16 mouse cellular contexts compared by ENCODE assay signal in genomic region chr5:137966492-137966891, GRCm38 (mm10). TPM values are rescaled to one million over a fixed set of nuclear protein-coding genes. Genes with fewer than 3 reads are reported as not detected.
DNase-seq lines count a peak whose midpoint lies in the region; ATAC-seq and TF ChIP-seq lines count a peak whose summit lies in the region.
"Had no signal": no experiment of that assay in that cellular context is flagged by ENCODE, and none has a peak within 500 bp of the region (broad histone marks: within the 10 kb centered on the region; RNA-seq: fewer than 3 reads in every experiment).

No protein-coding gene starts in this region.

- H3K4me3 ChIP-seq in midbrain, embryonic 14.5 days (replicated peaks; ENCODE audit: low read depth, low read length): no peak overlapping the region
- no peak overlapping the region for H3K4me3 ChIP-seq in midbrain, embryonic 10.5 days
- no peak overlapping the region for H3K4me3 ChIP-seq in limb, embryonic 14.5 days (replicated peaks; ENCODE audit: low read length)
- no peak overlapping the region for H3K4me3 ChIP-seq in lung, postnatal 0 days (ENCODE audit: low read depth, low read length)
- no peak overlapping the region for H3K4me3 ChIP-seq in liver, embryonic 12.5 days
- H3K4me3 ChIP-seq: liver, embryonic 15.5 days had no signal

- H3K36me3 ChIP-seq in midbrain, embryonic 14.5 days (ENCODE audit: control insufficient read depth, insufficient read depth, low read length): no peaks in the 10 kb centered on the region
- H3K36me3 ChIP-seq in midbrain, embryonic 10.5 days: no peaks in the 10 kb centered on the region
- H3K36me3 ChIP-seq in limb, embryonic 14.5 days (ENCODE audit: control insufficient read depth, insufficient read depth, low read length): no peaks in the 10 kb centered on the region
- no peaks in the 10 kb centered on the region for H3K36me3 ChIP-seq in lung, postnatal 0 days (ENCODE audit: insufficient read depth, low read length)
- H3K36me3 ChIP-seq in liver, embryonic 12.5 days: no peaks in the 10 kb centered on the region
- H3K36me3 ChIP-seq: liver, embryonic 15.5 days had no signal

- no peak overlapping the region for H3K4me2 ChIP-seq in midbrain, embryonic 14.5 days (ENCODE audit: low read length)
- H3K4me2 ChIP-seq in limb, embryonic 14.5 days (replicated peaks; ENCODE audit: low read depth, low read length, severe bottlenecking): no peak overlapping the region
- no peak overlapping the region for H3K4me2 ChIP-seq in lung, postnatal 0 days (replicated peaks; ENCODE audit: low read depth, low read length)
- H3K4me2 ChIP-seq in liver, embryonic 12.5 days: no peak overlapping the region
- H3K4me2 ChIP-seq: liver, embryonic 15.5 days had no signal

- no peak for TF ChIP-seq POLR2A in limb, embryonic 14.5 days (IDR thresholded peaks at IDR 0.05; ENCODE audit: borderline replicate concordance, extremely low read depth, insufficient read depth, insufficient read length)

- no peaks in the 10 kb centered on the region for H3K4me1 ChIP-seq in midbrain, embryonic 14.5 days (ENCODE audit: control insufficient read depth, insufficient read depth, low read length)
- peaks cover 6% of the 10 kb centered on the region; the same call in 1 of the 2 replicates for H3K4me1 ChIP-seq in midbrain, embryonic 10.5 days
- no peaks in the 10 kb centered on the region for H3K4me1 ChIP-seq in limb, embryonic 14.5 days (ENCODE audit: control insufficient read depth, insufficient read depth, low read length)
- H3K4me1 ChIP-seq in lung, postnatal 0 days (ENCODE audit: insufficient read depth, low read depth, low read length): no peaks in the 10 kb centered on the region
- H3K4me1 ChIP-seq in liver, embryonic 12.5 days: no peaks in the 10 kb centered on the region
- H3K4me1 ChIP-seq: liver, embryonic 15.5 days had no signal

- TF ChIP-seq CTCF in lung, postnatal 0 days (IDR thresholded peaks at IDR 0.05): no peak

- DNase-seq in cerebellum, adult 18-20 months: peak; percentile 3 to 11
- peak; percentile 3 for DNase-seq in midbrain, embryonic 14.5 days
- no peak for DNase-seq in midbrain, embryonic 10.5 days (ENCODE audit: low spot score)
- DNase-seq in layer of hippocampus, adult 18-20 months (ENCODE audit: low spot score in 2 of 2): peak; percentile 11 to 70
- DNase-seq in limb, embryonic 14.5 days (ENCODE audit: low spot score): peak; percentile 56
- no peak for DNase-seq in lung, postnatal 0 days (ENCODE audit: low spot score)
- DNase-seq: gastrocnemius, postnatal 25 days; thymus, postnatal 25 days had no signal

- ATAC-seq in cerebellum, adult (ENCODE audit: insufficient number of reproducible peaks, low FRiP score, low TSS enrichment): no peak
- ATAC-seq in midbrain, embryonic 14.5 days (ENCODE audit: low FRiP score, low TSS enrichment): no peak
- peak; percentile 50; the same call in 1 of the 2 replicates for ATAC-seq in limb, embryonic 14.5 days (ENCODE audit: low FRiP score, low read depth)
- no peak for ATAC-seq in lung, postnatal 0 days
- ATAC-seq in liver, embryonic 12.5 days: no peak
- ATAC-seq: inflammation-experienced regulatory T-cells, adult 6 months had no signal

- H3K27ac ChIP-seq in midbrain, embryonic 14.5 days (replicated peaks; ENCODE audit: low read depth, low read length): no peak overlapping the region
- H3K27ac ChIP-seq in midbrain, embryonic 10.5 days (replicated peaks): no peak overlapping the region
- no peak overlapping the region for H3K27ac ChIP-seq in limb, embryonic 14.5 days (replicated peaks; ENCODE audit: low read depth, low read length)
- no peak overlapping the region for H3K27ac ChIP-seq in lung, postnatal 0 days (ENCODE audit: low read length)
- no peak overlapping the region for H3K27ac ChIP-seq in liver, embryonic 12.5 days
- H3K27ac ChIP-seq: liver, embryonic 15.5 days; macrophage had no signal

- no peaks in the 10 kb centered on the region for H3K9me3 ChIP-seq in midbrain, embryonic 14.5 days (ENCODE audit: control insufficient read depth, low read length)
- H3K9me3 ChIP-seq in midbrain, embryonic 10.5 days (replicated peaks): no peaks in the 10 kb centered on the region
- H3K9me3 ChIP-seq in limb, embryonic 14.5 days (ENCODE audit: control insufficient read depth, low read length): no peaks in the 10 kb centered on the region
- H3K9me3 ChIP-seq in lung, postnatal 0 days (ENCODE audit: low read length): no peaks in the 10 kb centered on the region
- H3K9me3 ChIP-seq in liver, embryonic 12.5 days (replicated peaks): no peaks in the 10 kb centered on the region
- H3K9me3 ChIP-seq: liver, embryonic 15.5 days had no signal

- H3K27me3 ChIP-seq in midbrain, embryonic 14.5 days (ENCODE audit: control insufficient read depth, insufficient read depth, low read length): no peaks in the 10 kb centered on the region
- H3K27me3 ChIP-seq in midbrain, embryonic 10.5 days (ENCODE audit: low read depth, poor library complexity, severe bottlenecking): no peaks in the 10 kb centered on the region
- no peaks in the 10 kb centered on the region for H3K27me3 ChIP-seq in limb, embryonic 14.5 days (ENCODE audit: control insufficient read depth, insufficient read depth, low read length)
- no peaks in the 10 kb centered on the region for H3K27me3 ChIP-seq in lung, postnatal 0 days (replicated peaks; ENCODE audit: insufficient read depth, low read length)
- H3K27me3 ChIP-seq in liver, embryonic 12.5 days (replicated peaks): no peaks in the 10 kb centered on the region
- H3K27me3 ChIP-seq: liver, embryonic 15.5 days had no signal

- TF ChIP-seq EP300 in lung, postnatal 0 days (IDR thresholded peaks at IDR 0.05): no peak

- no peak overlapping the region for H3K9ac ChIP-seq in midbrain, embryonic 14.5 days (replicated peaks; ENCODE audit: low read length)
- H3K9ac ChIP-seq in limb, embryonic 14.5 days (ENCODE audit: low read depth, low read length, severe bottlenecking): no peak overlapping the region
- no peak overlapping the region for H3K9ac ChIP-seq in lung, postnatal 0 days (replicated peaks; ENCODE audit: low read depth)
- H3K9ac ChIP-seq in liver, embryonic 12.5 days: no peak overlapping the region
- H3K9ac ChIP-seq: liver, embryonic 15.5 days had no signal

RNA-seq across cellular contexts. Expression of gene Gjc3, which starts 3.6 kb away (rescaled TPM):
- polyA plus RNA-seq in midbrain, embryonic 14.5 days (2014; fragmentation: Nextera tagmentation; extraction: Ambion mirVana): 0.13 and 0.43 TPM in 2 replicates
- polyA plus RNA-seq in midbrain, embryonic 10.5 days (2016; fragmentation: Nextera tagmentation; extraction: Ambion mirVana): 0.02 and 0.05 TPM in 2 replicates
- 10 to 100 TPM; 21.4 to 22.4 TPM for total RNA-seq in layer of hippocampus, adult 18-20 months (2021)
- polyA plus RNA-seq in limb, embryonic 14.5 days (2012; rRNA removed): 1.1 TPM in 2 replicates
- polyA plus RNA-seq in limb, embryonic 14.5 days (2014; fragmentation: Nextera tagmentation; extraction: Ambion mirVana): 0.36 and 0.40 TPM in 2 replicates
- not detected in 2 replicates for polyA plus RNA-seq in lung, postnatal 0 days (2015; fragmentation: Nextera tagmentation; extraction: Ambion mirVana)
- not detected in 2 replicates for polyA plus RNA-seq in liver, embryonic 12.5 days (2016; fragmentation: Nextera tagmentation; extraction: Ambion mirVana)
- polyA plus RNA-seq: inflammation-experienced regulatory T-cells, adult 6 months; liver, embryonic 15.5 days; macrophage had no signal

RNA-seq across cellular contexts. Expression of gene Azgp1, which starts 14.8 kb away (rescaled TPM):
- not detected in 2 replicates for polyA plus RNA-seq in midbrain, embryonic 14.5 days (2014; fragmentation: Nextera tagmentation; extraction: Ambion mirVana)
- not detected in 2 replicates for polyA plus RNA-seq in midbrain, embryonic 10.5 days (2016; fragmentation: Nextera tagmentation; extraction: Ambion mirVana)
- total RNA-seq in layer of hippocampus, adult 18-20 months (2021): not detected
- polyA plus RNA-seq in limb, embryonic 14.5 days (2012; rRNA removed): 0.09 and 0.18 TPM in 2 replicates
- polyA plus RNA-seq in limb, embryonic 14.5 days (2014; fragmentation: Nextera tagmentation; extraction: Ambion mirVana): not detected in 2 replicates
- polyA plus RNA-seq in lung, postnatal 0 days (2015; fragmentation: Nextera tagmentation; extraction: Ambion mirVana): 0.20 and 0.82 TPM in 2 replicates
- not detected in 2 replicates for polyA plus RNA-seq in liver, embryonic 12.5 days (2016; fragmentation: Nextera tagmentation; extraction: Ambion mirVana)
- total RNA-seq: ES-E14; gastrocnemius, postnatal 25 days had no signal
- polyA plus RNA-seq: heart, embryonic 16.5 days; inflammation-experienced regulatory T-cells, adult 6 months; macrophage had no signal

RNA-seq across cellular contexts. Expression of gene Cyp3a13, which starts 45.1 kb away (rescaled TPM):
- polyA plus RNA-seq in midbrain, embryonic 14.5 days (2014; fragmentation: Nextera tagmentation; extraction: Ambion mirVana): not detected in 2 replicates
- polyA plus RNA-seq in midbrain, embryonic 10.5 days (2016; fragmentation: Nextera tagmentation; extraction: Ambion mirVana): not detected in 2 replicates
- total RNA-seq in layer of hippocampus, adult 18-20 months (2021): under 1 TPM; 0.15 to 0.25 TPM
- polyA plus RNA-seq in limb, embryonic 14.5 days (2012; rRNA removed): 0.08 and 0.09 TPM in 2 replicates
- polyA plus RNA-seq in limb, embryonic 14.5 days (2014; fragmentation: Nextera tagmentation; extraction: Ambion mirVana): not detected in 2 replicates
- polyA plus RNA-seq in lung, postnatal 0 days (2015; fragmentation: Nextera tagmentation; extraction: Ambion mirVana): 2.1 and 2.6 TPM in 2 replicates
- 1.0 and 1.3 TPM in 2 replicates for polyA plus RNA-seq in liver, embryonic 12.5 days (2016; fragmentation: Nextera tagmentation; extraction: Ambion mirVana)
- polyA plus RNA-seq: inflammation-experienced regulatory T-cells, adult 6 months; macrophage had no signal

RNA-seq across cellular contexts. Expression of gene Smok3a, which starts 54.6 kb away (rescaled TPM):
- polyA plus RNA-seq in midbrain, embryonic 14.5 days (2014; fragmentation: Nextera tagmentation; extraction: Ambion mirVana): not detected in 2 replicates
- not detected in 2 replicates for polyA plus RNA-seq in midbrain, embryonic 10.5 days (2016; fragmentation: Nextera tagmentation; extraction: Ambion mirVana)
- total RNA-seq in layer of hippocampus, adult 18-20 months (2021): not detected
- polyA plus RNA-seq in limb, embryonic 14.5 days (2012; rRNA removed): not detected in 2 replicates
- not detected in 2 replicates for polyA plus RNA-seq in limb, embryonic 14.5 days (2014; fragmentation: Nextera tagmentation; extraction: Ambion mirVana)
- not detected in 2 replicates for polyA plus RNA-seq in lung, postnatal 0 days (2015; fragmentation: Nextera tagmentation; extraction: Ambion mirVana)
- not detected in 2 replicates for polyA plus RNA-seq in liver, embryonic 12.5 days (2016; fragmentation: Nextera tagmentation; extraction: Ambion mirVana)
- total RNA-seq: ES-E14; gastrocnemius, postnatal 25 days had no signal
- polyA plus RNA-seq: heart, embryonic 16.5 days; inflammation-experienced regulatory T-cells, adult 6 months; large intestine, adult 2 months; liver, embryonic 15.5 days; macrophage had no signal

RNA-seq across cellular contexts. Expression of gene Smok3b, which starts 54.7 kb away (rescaled TPM):
- not detected in 2 replicates for polyA plus RNA-seq in midbrain, embryonic 14.5 days (2014; fragmentation: Nextera tagmentation; extraction: Ambion mirVana)
- polyA plus RNA-seq in midbrain, embryonic 10.5 days (2016; fragmentation: Nextera tagmentation; extraction: Ambion mirVana): not detected in 2 replicates
- not detected for total RNA-seq in layer of hippocampus, adult 18-20 months (2021)
- polyA plus RNA-seq in limb, embryonic 14.5 days (2012; rRNA removed): not detected in 2 replicates
- polyA plus RNA-seq in limb, embryonic 14.5 days (2014; fragmentation: Nextera tagmentation; extraction: Ambion mirVana): not detected in 2 replicates
- polyA plus RNA-seq in lung, postnatal 0 days (2015; fragmentation: Nextera tagmentation; extraction: Ambion mirVana): not detected in 2 replicates
- not detected in 2 replicates for polyA plus RNA-seq in liver, embryonic 12.5 days (2016; fragmentation: Nextera tagmentation; extraction: Ambion mirVana)
- total RNA-seq: ES-E14; gastrocnemius, postnatal 25 days had no signal
- polyA plus RNA-seq: heart, embryonic 16.5 days; inflammation-experienced regulatory T-cells, adult 6 months; large intestine, adult 2 months; liver, embryonic 15.5 days; macrophage had no signal

Comparison
In these comparisons a context has a peak if more than half of its experiments do, and no peak if none do; other contexts are left out.
1. DNase-seq: peak in cerebellum, adult 18-20 months (2 of 2), midbrain, embryonic 14.5 days (single experiment), layer of hippocampus, adult 18-20 months (2 of 2) and limb, embryonic 14.5 days (single experiment); none in midbrain, embryonic 10.5 days (single experiment) and lung, postnatal 0 days (single experiment).